Mouse (Mus musculus) spleen, adult 2 months (tissue): Measurements from ENCODE around the gene Rora. TPM values are rescaled to one million over a fixed set of nuclear protein-coding genes. Genes with fewer than 3 reads are reported as not detected.

Experiments
- DNase-seq, 2 experiments: peaks; one replicate each; pipeline versions ENCODE4 v3.0.0 to v3.0.0-alpha.2; 2012 to 2021; ENCODE audit warnings: low spot score in 2 of 2, low read depth in 1 of 2
- H3K27ac ChIP-seq: fragments of 200-500 bp; 2 replicates; pipeline ENCODE4 v1.5.1; 2012; ENCODE audit warnings: low read length, inconsistent platforms; ENCODE audit not compliant: insufficient read depth
- H3K27me3 ChIP-seq: fragments of 200-500 bp; 2 replicates; pipeline ENCODE4 v1.6.1; 2012; ENCODE audit warnings: mild to moderate bottlenecking, moderate library complexity, low read length, inconsistent platforms; ENCODE audit not compliant: control insufficient read depth, insufficient read depth
- H3K36me3 ChIP-seq: fragments of 200-500 bp; 2 replicates; pipeline ENCODE4 v1.6.1; 2012; ENCODE audit warnings: mild to moderate bottlenecking, low read length, inconsistent platforms; ENCODE audit not compliant: control insufficient read depth, insufficient read depth
- H3K4me1 ChIP-seq: fragments of 200-500 bp; 2 replicates; pipeline ENCODE4 v1.6.1; 2011; ENCODE audit warnings: inconsistent platforms; ENCODE audit not compliant: control insufficient read depth, insufficient read depth, insufficient read length
- H3K4me3 ChIP-seq: fragments of 200-500 bp; 2 replicates; pipeline ENCODE4 v1.5.1; 2011; ENCODE audit warnings: mild to moderate bottlenecking, inconsistent platforms; ENCODE audit not compliant: insufficient read depth, insufficient read length; ENCODE audit errors: extremely low read depth
- CTCF ChIP-seq: fragments of 200-500 bp; IDR thresholded peaks from 2 replicates; pipeline ENCODE4 v1.5.1; 2011; ENCODE audit warnings: mild to moderate bottlenecking, inconsistent platforms; ENCODE audit not compliant: insufficient read depth, insufficient read length, insufficient replicate concordance; ENCODE audit errors: extremely low read depth
- POLR2A ChIP-seq: fragments of 200-500 bp; IDR thresholded peaks from 2 replicates; pipeline ENCODE4 v1.6.1; 2011; ENCODE audit warnings: low read depth, low read length, inconsistent platforms
- WGBS: fragments of 180-500 bp; shearing (Covaris S2); methylation state at CpG from one replicate; pipeline ENCODE4 v1.1.7; 2018; 5-methylcytosine and 5-hydroxymethylcytosine counted together
- polyA plus RNA-seq: library from polyadenylated mRNA; depleted of rRNA; stranded (reverse); fragments of >200 nt; gene quantifications from 2 replicates; pipeline ENCODE4 v1.2.3, GENCODE M21; 2012

The Rora gene
- polyA plus RNA-seq, 1 experiment = 1.7 TPM

GRCm38 (mm10) chr9:69298566-69299335, 645.2 kb downstream of the Rora start:
- Histone ChIP-seq H3K27me3 (peaks cover 1% of the 10 kb centered on the region; the same call in 1 of the 2 replicates), H3K4me3 (no peak overlapping the region), H3K27ac (no peak overlapping the region), H3K36me3 (no peaks in the 10 kb centered on the region), H3K4me1 (no peaks in the 10 kb centered on the region)
- TF ChIP-seq CTCF = no peak
- TF ChIP-seq POLR2A = no peak
- 67% methylated on average over 12 of the region's 12 CpGs for WGBS
- no peak for DNase-seq

- no peak for TF ChIP-seq POLR2A
- TF ChIP-seq CTCF = no peak
- WGBS = 81% methylated on average over 2 of the region's 2 CpGs
- Histone ChIP-seq H3K27ac (no peak overlapping the region), H3K4me1 (no peaks in the 10 kb centered on the region), H3K4me3 (no peak overlapping the region), H3K27me3 (no peaks in the 10 kb centered on the region), H3K36me3 (no peaks in the 10 kb centered on the region)
- no peak for DNase-seq
Observed at GRCm38 (mm10) chr9:69299484-69299883, 645.9 kb downstream of the Rora start.

- no peak for DNase-seq
- H3K27me3 ChIP-seq = no peaks in the 10 kb centered on the region
- H3K27ac ChIP-seq = no peak overlapping the region
- H3K4me3 ChIP-seq = no peak overlapping the region
- TF ChIP-seq CTCF (no peak), POLR2A (no peak)
- H3K4me1 ChIP-seq = no peaks in the 10 kb centered on the region
- WGBS = 86% methylated on average over 8 of the region's 8 CpGs
- no peaks in the 10 kb centered on the region for H3K36me3 ChIP-seq
Observed at GRCm38 (mm10) chr9:69300296-69300695, 646.7 kb downstream of the Rora start.

GRCm38 (mm10) chr9:69301445-69301844, 647.9 kb downstream of the Rora start:
- TF ChIP-seq CTCF = no peak
- no peak for TF ChIP-seq POLR2A
- Histone ChIP-seq H3K27ac (no peak overlapping the region), H3K4me1 (no peaks in the 10 kb centered on the region), H3K27me3 (no peaks in the 10 kb centered on the region), H3K36me3 (no peaks in the 10 kb centered on the region), H3K4me3 (no peak overlapping the region)
- WGBS = 32% methylated on average over 9 of the region's 9 CpGs
- DNase-seq = no peak

DNA sequence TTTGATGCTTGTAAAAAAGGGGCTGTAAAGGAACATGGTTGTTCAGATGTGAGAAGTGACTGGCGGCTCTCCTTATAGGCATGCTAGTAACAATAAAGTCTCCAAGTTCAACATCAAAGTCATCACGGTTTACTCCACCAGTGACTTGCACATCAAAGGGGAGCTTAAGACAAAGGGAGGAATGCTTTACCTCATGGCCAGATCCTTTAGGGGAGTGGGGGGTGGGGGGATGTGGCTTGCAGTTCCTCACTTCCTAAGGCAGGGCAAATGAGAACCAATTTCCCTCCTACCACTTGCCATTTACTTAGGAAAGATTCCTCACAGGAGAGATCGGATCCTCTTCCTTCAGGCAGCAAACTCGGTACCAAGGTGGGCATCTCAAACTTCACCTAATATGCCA, 648.4 kb downstream of the Rora start:
- TF ChIP-seq POLR2A = no peak
- TF ChIP-seq CTCF = no peak
- no peaks in the 10 kb centered on the region for H3K36me3 ChIP-seq
- no peak for DNase-seq
- 83% methylated on average over 4 of the region's 4 CpGs for WGBS
- no peaks in the 10 kb centered on the region for H3K4me1 ChIP-seq
- H3K27me3 ChIP-seq = no peaks in the 10 kb centered on the region
- H3K27ac ChIP-seq = no peak overlapping the region
- no peak overlapping the region for H3K4me3 ChIP-seq

DNA sequence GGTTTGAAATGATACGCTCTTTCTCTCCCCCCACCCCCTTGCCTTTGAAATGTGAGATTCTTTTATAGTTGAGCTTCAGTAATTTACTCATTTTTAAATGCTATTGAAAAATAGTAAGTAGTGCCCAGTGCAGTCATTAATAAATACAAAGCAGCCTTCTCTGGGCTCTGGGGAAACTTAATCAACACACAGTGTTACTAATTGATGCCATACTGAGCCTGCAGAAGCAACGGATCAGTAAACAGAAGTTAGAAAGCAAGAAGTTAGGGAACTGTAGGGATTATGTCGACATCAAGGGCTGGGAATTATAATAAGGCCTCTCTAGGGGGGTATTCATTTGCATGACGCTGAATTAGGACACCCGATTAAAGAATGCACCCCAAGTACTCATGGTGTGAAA, 649.3 kb downstream of the Rora start:
- Histone ChIP-seq H3K27me3 (no peaks in the 10 kb centered on the region), H3K36me3 (no peaks in the 10 kb centered on the region), H3K4me1 (no peaks in the 10 kb centered on the region), H3K4me3 (no peak overlapping the region), H3K27ac (no peak overlapping the region)
- WGBS = 83% methylated on average over 5 of the region's 5 CpGs
- no peak for TF ChIP-seq CTCF
- no peak for TF ChIP-seq POLR2A
- DNase-seq = no peak

- Histone ChIP-seq H3K27me3 (no peaks in the 10 kb centered on the region), H3K4me3 (no peak overlapping the region), H3K36me3 (no peaks in the 10 kb centered on the region), H3K27ac (no peak overlapping the region), H3K4me1 (no peaks in the 10 kb centered on the region)
- 92% methylated on average over 4 of the region's 4 CpGs for WGBS
- no peak for TF ChIP-seq CTCF
- no peak for TF ChIP-seq POLR2A
- DNase-seq = no peak
Observed at GRCm38 (mm10) chr9:69303346-69303944, 649.9 kb downstream of the Rora start.
